Mouse (Mus musculus) embryo, embryonic 10.5 days (tissue): ENCODE data around the gene Morn3.
A peak's percentile ranks its signal among the peaks of the same experiment; 100 is the strongest.
"Not testable (repeated sequence)": the region's sequence is repeated elsewhere in the genome, so short reads cannot be mapped to it uniquely, and the experiment has no call there.

Experiments
- DNase-seq: peaks from one replicate; pipeline ENCODE4 v3.0.0-alpha.2; 2015; ENCODE audit warnings: low spot score

The Morn3 gene

GRCm38 (mm10) chr5:123046916-123047315, at the start of gene Morn3:
Gene Morn3, minus strand, starts transcription at chr5:123047016.
- DNase-seq = no peak

GRCm38 (mm10) chr5:123096299-123096698, 49.5 kb upstream of the Morn3 start:
- no peak for DNase-seq

GRCm38 (mm10) chr5:123094238-123094991, 47.6 kb upstream of the Morn3 start:
- no peak for DNase-seq

- no peak for DNase-seq
Observed at GRCm38 (mm10) chr5:123093077-123093633, 46.3 kb upstream of the Morn3 start.

GRCm38 (mm10) chr5:123090560-123091306, 43.9 kb upstream of the Morn3 start:
- DNase-seq = no peak

- no peak for DNase-seq
Observed at GRCm38 (mm10) chr5:123088784-123089183, 42.0 kb upstream of the Morn3 start.

GRCm38 (mm10) chr5:123086501-123086900, 39.7 kb upstream of the Morn3 start:
- no peak for DNase-seq

GRCm38 (mm10) chr5:123083340-123084050, 36.7 kb upstream of the Morn3 start:
- DNase-seq = no peak

GRCm38 (mm10) chr5:123080510-123080909, 33.7 kb upstream of the Morn3 start:
- no peak for DNase-seq

- peak; percentile 50 for DNase-seq
Observed at GRCm38 (mm10) chr5:123080041-123080440, 33.2 kb upstream of the Morn3 start.

- no peak for DNase-seq
Observed at GRCm38 (mm10) chr5:123079568-123079967, 32.8 kb upstream of the Morn3 start.

GRCm38 (mm10) chr5:123076419-123077281, 29.8 kb upstream of the Morn3 start:
- peak; percentile 72 for DNase-seq

- DNase-seq = peak; percentile 92
Observed at GRCm38 (mm10) chr5:123075576-123076418, 29.0 kb upstream of the Morn3 start.

- no peak for DNase-seq
Observed at GRCm38 (mm10) chr5:123068714-123069113, 21.9 kb upstream of the Morn3 start.

GRCm38 (mm10) chr5:123068115-123068514, 21.3 kb upstream of the Morn3 start, which contains the start of gene Tmem120b:
Gene Tmem120b, plus strand, starts transcription at chr5:123068415.
- no peak for DNase-seq

GRCm38 (mm10) chr5:123067395-123067995, 20.7 kb upstream of the Morn3 start:
- DNase-seq = peak; percentile 75

GRCm38 (mm10) chr5:123064207-123064606, 17.4 kb upstream of the Morn3 start:
- peak; percentile 91 for DNase-seq

GRCm38 (mm10) chr5:123063141-123063540, 16.3 kb upstream of the Morn3 start:
- DNase-seq = no peak

- DNase-seq = not testable (repeated sequence)
Observed at GRCm38 (mm10) chr5:123061402-123061749, 14.6 kb upstream of the Morn3 start.
